Comparison of ENCODE assay signal across 8 mouse cellular contexts in the genomic region with DNA sequence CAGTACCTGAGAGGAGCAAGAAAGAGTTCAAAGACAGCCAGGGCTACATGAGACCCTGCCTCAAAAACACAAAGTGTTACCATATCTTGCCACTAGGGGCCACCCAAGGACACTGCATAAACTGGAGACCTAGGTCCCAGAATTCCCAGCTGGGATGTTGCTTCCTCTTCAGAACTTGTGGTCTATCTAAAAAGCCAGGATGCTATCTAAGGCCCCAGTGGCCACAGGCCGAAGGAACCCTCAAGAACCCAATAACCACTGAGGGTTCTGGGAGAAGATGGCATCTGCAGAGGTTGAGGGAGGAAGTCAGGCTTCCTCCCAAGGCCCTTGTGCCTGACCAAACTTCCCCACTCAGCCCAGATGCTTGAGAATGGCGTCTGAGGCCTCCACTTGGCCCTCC. TPM values are rescaled to one million over a fixed set of nuclear protein-coding genes. Genes with fewer than 3 reads are reported as not detected.
DNase-seq lines count a peak whose midpoint lies in the region; ATAC-seq and TF ChIP-seq lines count a peak whose summit lies in the region.

No protein-coding gene starts in this region.

- 49% methylated on average over 2 of the region's 2 CpGs for WGBS in kidney, embryonic 14.5 days
- 43% methylated on average over 2 of the region's 2 CpGs for WGBS in limb, embryonic 14.5 days

- DNase-seq in 3134 (ENCODE audit: extremely low read depth, insufficient read length, low spot score) (peak; percentile 25), ES-E14 (ENCODE audit: low read depth, low spot score) (peak; percentile 81)
- DNase-seq in cerebellum, adult 9-10 months: peak; percentile 71
- DNase-seq in frontal cortex, postnatal 36 days (ENCODE audit: low spot score in 2 of 2): peak; percentile 59 to 70
- peak; percentile 83 for DNase-seq in limb, embryonic 14.5 days (ENCODE audit: low spot score)
- DNase-seq in ovary, postnatal 14 days (ENCODE audit: low spot score): peak; percentile 69
- peak; percentile 71 for DNase-seq in thymus, postnatal 25 days

- peak overlapping the region; percentile 37; the same call in 1 of the 2 replicates for H3K9ac ChIP-seq in ES-E14 (ENCODE audit: insufficient read depth, low read depth, low read length, poor library complexity, severe bottlenecking)
- H3K9ac ChIP-seq in kidney, embryonic 14.5 days (ENCODE audit: low read depth, low read length): peak overlapping the region; percentile 28; the same call in 1 of the 2 replicates
- H3K9ac ChIP-seq in limb, embryonic 14.5 days (ENCODE audit: low read depth, low read length, severe bottlenecking): no peak overlapping the region

- no peaks in the 10 kb centered on the region for H3K27me3 ChIP-seq in kidney, embryonic 14.5 days (ENCODE audit: control insufficient read depth, insufficient read depth, low read length)
- no peaks in the 10 kb centered on the region for H3K27me3 ChIP-seq in limb, embryonic 14.5 days (ENCODE audit: control insufficient read depth, insufficient read depth, low read length)

- no peak; the same call in 1 of the 2 replicates for ATAC-seq in kidney, embryonic 14.5 days (ENCODE audit: low FRiP score, low TSS enrichment)
- ATAC-seq in limb, embryonic 14.5 days (ENCODE audit: low FRiP score, low read depth): peak; percentile 57; the same call in 1 of the 2 replicates

- TF ChIP-seq POLR2A in limb, embryonic 14.5 days (IDR thresholded peaks at IDR 0.05; ENCODE audit: borderline replicate concordance, extremely low read depth, insufficient read depth, insufficient read length): no peak

- H3K4me2 ChIP-seq in kidney, embryonic 14.5 days (replicated peaks; ENCODE audit: low read depth, low read length): no peak overlapping the region
- no peak overlapping the region for H3K4me2 ChIP-seq in limb, embryonic 14.5 days (replicated peaks; ENCODE audit: low read depth, low read length, severe bottlenecking)

- no peaks in the 10 kb centered on the region for H3K9me3 ChIP-seq in ES-E14 (ENCODE audit: control insufficient read depth, insufficient read depth, low read depth, low read length)
- H3K9me3 ChIP-seq in kidney, embryonic 14.5 days (ENCODE audit: control insufficient read depth, low read length): no peaks in the 10 kb centered on the region
- H3K9me3 ChIP-seq in limb, embryonic 14.5 days (ENCODE audit: control insufficient read depth, low read length): no peaks in the 10 kb centered on the region

- no peak overlapping the region for H3K27ac ChIP-seq in ES-E14 (ENCODE audit: insufficient read depth, low read depth, low read length, poor library complexity, severe bottlenecking)
- H3K27ac ChIP-seq in kidney, embryonic 14.5 days (ENCODE audit: low read depth, low read length): no peak overlapping the region
- H3K27ac ChIP-seq in limb, embryonic 14.5 days (replicated peaks; ENCODE audit: low read depth, low read length): no peak overlapping the region

- in situ Hi-C loops in ES-E14 (cut with MboI; ENCODE audit: low sequenced_read_pairs in 2 of 2, unreplicated experiment in 2 of 2): no loop called here

- H3K4me3 ChIP-seq in ES-E14 (ENCODE audit: insufficient read depth in 1 of 2, low read depth in 1 of 2, low read length in 2 of 2, poor library complexity in 1 of 2, severe bottlenecking in 1 of 2): no peak overlapping the region
- no peak overlapping the region for H3K4me3 ChIP-seq in kidney, embryonic 14.5 days (ENCODE audit: low read length)
- H3K4me3 ChIP-seq in limb, embryonic 14.5 days (replicated peaks; ENCODE audit: low read length): no peak overlapping the region

- no peaks in the 10 kb centered on the region for H3K4me1 ChIP-seq in ES-E14 (ENCODE audit: control insufficient read depth in 2 of 2, insufficient read depth in 2 of 2, low read length in 2 of 2, poor library complexity in 1 of 2)
- H3K4me1 ChIP-seq in kidney, embryonic 14.5 days (ENCODE audit: control insufficient read depth, insufficient read depth, low read length): peaks cover 11% of the 10 kb centered on the region
- peaks cover 12% of the 10 kb centered on the region for H3K4me1 ChIP-seq in limb, embryonic 14.5 days (ENCODE audit: control insufficient read depth, insufficient read depth, low read length)

- no peaks in the 10 kb centered on the region for H3K36me3 ChIP-seq in ES-E14 (ENCODE audit: control insufficient read depth, insufficient read depth, low read length, poor library complexity, severe bottlenecking)
- H3K36me3 ChIP-seq in kidney, embryonic 14.5 days (ENCODE audit: control insufficient read depth, insufficient read depth, low read length): no peaks in the 10 kb centered on the region
- H3K36me3 ChIP-seq in limb, embryonic 14.5 days (ENCODE audit: control insufficient read depth, insufficient read depth, low read length): no peaks in the 10 kb centered on the region

TF ChIP-seq in ES-E14, 5 proteins besides CTCF, POLR2A, EP300 and RAD21:
- TF ChIP-seq ZNF384 (IDR thresholded peaks at IDR 0.05; ENCODE audit: low read depth, low read length): no peak
- peak; percentile 34; the same call in 1 of the 2 replicates for TF ChIP-seq ZC3H11A (IDR thresholded peaks at IDR 0.05; ENCODE audit: borderline replicate concordance, low read depth, low read length)
TF ChIP-seq in ES-E14: peak in this region for 1.

RNA-seq across cellular contexts. Expression of a gene that starts 30.2 kb away (rescaled TPM):
- 32.2 and 35.5 TPM in 2 replicates for total RNA-seq in ES-E14 (2012; rRNA removed)
- 67.8 and 78.1 TPM in 2 replicates for polyA plus RNA-seq in kidney, embryonic 14.5 days (2014; fragmentation: Nextera tagmentation; extraction: Ambion mirVana)
- 57.2 and 82.2 TPM in 2 replicates for polyA plus RNA-seq in limb, embryonic 14.5 days (2012; rRNA removed)
- polyA plus RNA-seq in limb, embryonic 14.5 days (2014; fragmentation: Nextera tagmentation; extraction: Ambion mirVana): 64.9 and 71.7 TPM in 2 replicates

RNA-seq across cellular contexts. Expression of a gene that starts 34.4 kb away (rescaled TPM):
- 30.7 and 77.7 TPM in 2 replicates for total RNA-seq in ES-E14 (2012; rRNA removed)
- 218 and 250 TPM in 2 replicates for polyA plus RNA-seq in kidney, embryonic 14.5 days (2014; fragmentation: Nextera tagmentation; extraction: Ambion mirVana)
- polyA plus RNA-seq in limb, embryonic 14.5 days (2012; rRNA removed): 127 and 152 TPM in 2 replicates
- 257 and 269 TPM in 2 replicates for polyA plus RNA-seq in limb, embryonic 14.5 days (2014; fragmentation: Nextera tagmentation; extraction: Ambion mirVana)

RNA-seq across cellular contexts. Expression of a gene that starts 48.2 kb away (rescaled TPM):
- 0.89 and 1.2 TPM in 2 replicates for total RNA-seq in ES-E14 (2012; rRNA removed)
- polyA plus RNA-seq in kidney, embryonic 14.5 days (2014; fragmentation: Nextera tagmentation; extraction: Ambion mirVana): 6.4 and 7.4 TPM in 2 replicates
- polyA plus RNA-seq in limb, embryonic 14.5 days (2012; rRNA removed): 2.6 and 3.2 TPM in 2 replicates
- polyA plus RNA-seq in limb, embryonic 14.5 days (2014; fragmentation: Nextera tagmentation; extraction: Ambion mirVana): 5.2 and 7.0 TPM in 2 replicates

RNA-seq across cellular contexts. Expression of a gene that starts 53.3 kb away (rescaled TPM):
- total RNA-seq in ES-E14 (2012; rRNA removed): 216 and 219 TPM in 2 replicates
- polyA plus RNA-seq in kidney, embryonic 14.5 days (2014; fragmentation: Nextera tagmentation; extraction: Ambion mirVana): 199 and 227 TPM in 2 replicates
- polyA plus RNA-seq in limb, embryonic 14.5 days (2012; rRNA removed): 106 and 120 TPM in 2 replicates
- polyA plus RNA-seq in limb, embryonic 14.5 days (2014; fragmentation: Nextera tagmentation; extraction: Ambion mirVana): 167 and 171 TPM in 2 replicates

Comparison
In these comparisons a context has a peak if more than half of its experiments do, and no peak if none do; other contexts are left out.
1. DNase-seq: peak in every context shown above with its lines; median percentile 83 in limb, embryonic 14.5 days; 81 in ES-E14; 71 in cerebellum, adult 9-10 months; 71 in thymus, postnatal 25 days; 69 in ovary, postnatal 14 days; 64 in frontal cortex, postnatal 36 days; 25 in 3134.